Mouse (Mus musculus) thymus, adult 2 months (tissue): ENCODE measurements around the gene Ptgis. TPM values are rescaled to one million over a fixed set of nuclear protein-coding genes. Genes with fewer than 3 reads are reported as not detected.

Experiments
- DNase-seq: peaks from one replicate; pipeline ENCODE4 v3.0.0; 2021
- H3K27ac ChIP-seq: fragments of 200-500 bp; 2 replicates; pipeline ENCODE4 v1.5.1; 2012; ENCODE audit warnings: low read length, control low read depth; ENCODE audit not compliant: control insufficient read depth, insufficient read depth
- H3K27me3 ChIP-seq: fragments of 200-500 bp; 2 replicates; pipeline ENCODE4 v1.6.1; 2012; ENCODE audit warnings: mild to moderate bottlenecking, low read length, moderate library complexity, mixed read lengths; ENCODE audit not compliant: control insufficient read depth, insufficient read depth
- H3K36me3 ChIP-seq: fragments of 200-500 bp; 2 replicates; pipeline ENCODE4 v1.6.1; 2012; ENCODE audit warnings: mild to moderate bottlenecking, low read length, moderate library complexity; ENCODE audit not compliant: control insufficient read depth, insufficient read depth
- H3K4me1 ChIP-seq: fragments of 200-500 bp; replicated peaks from 2 replicates; pipeline ENCODE4 v1.6.1; 2012; ENCODE audit warnings: low read length; ENCODE audit not compliant: control insufficient read depth, insufficient read depth
- H3K4me3 ChIP-seq: fragments of 200-500 bp; 2 replicates; pipeline ENCODE4 v1.5.1; 2012; ENCODE audit warnings: mild to moderate bottlenecking, low read length, control low read depth, moderate library complexity; ENCODE audit not compliant: control insufficient read depth, insufficient read depth
- CTCF ChIP-seq: fragments of 200-500 bp; IDR thresholded peaks from 2 replicates; pipeline ENCODE4 v1.5.1; 2012; ENCODE audit warnings: mild to moderate bottlenecking, control low read depth, low read length, moderate library complexity, borderline replicate concordance; ENCODE audit not compliant: control insufficient read depth, poor library complexity, insufficient read depth; ENCODE audit errors: extremely low read depth
- POLR2A ChIP-seq: fragments of 200-500 bp; IDR thresholded peaks from 2 replicates; pipeline ENCODE4 v1.6.1; 2012; ENCODE audit warnings: mild to moderate bottlenecking, low read length, control low read depth, moderate library complexity; ENCODE audit not compliant: control insufficient read depth, poor library complexity, insufficient read depth; ENCODE audit errors: extremely low read depth
- WGBS: fragments of 180-500 bp; shearing (Covaris S2); methylation state at CpG from one replicate; pipeline ENCODE4 v1.1.7; 2018; 5-methylcytosine and 5-hydroxymethylcytosine counted together
- polyA plus RNA-seq: library from polyadenylated mRNA; depleted of rRNA; stranded (reverse); fragments of >200 nt; gene quantifications from 2 replicates; pipeline ENCODE4 v1.2.3, GENCODE M21; 2012

Ptgis gene
- polyA plus RNA-seq, 1 experiment: 9.9 TPM

DNA sequence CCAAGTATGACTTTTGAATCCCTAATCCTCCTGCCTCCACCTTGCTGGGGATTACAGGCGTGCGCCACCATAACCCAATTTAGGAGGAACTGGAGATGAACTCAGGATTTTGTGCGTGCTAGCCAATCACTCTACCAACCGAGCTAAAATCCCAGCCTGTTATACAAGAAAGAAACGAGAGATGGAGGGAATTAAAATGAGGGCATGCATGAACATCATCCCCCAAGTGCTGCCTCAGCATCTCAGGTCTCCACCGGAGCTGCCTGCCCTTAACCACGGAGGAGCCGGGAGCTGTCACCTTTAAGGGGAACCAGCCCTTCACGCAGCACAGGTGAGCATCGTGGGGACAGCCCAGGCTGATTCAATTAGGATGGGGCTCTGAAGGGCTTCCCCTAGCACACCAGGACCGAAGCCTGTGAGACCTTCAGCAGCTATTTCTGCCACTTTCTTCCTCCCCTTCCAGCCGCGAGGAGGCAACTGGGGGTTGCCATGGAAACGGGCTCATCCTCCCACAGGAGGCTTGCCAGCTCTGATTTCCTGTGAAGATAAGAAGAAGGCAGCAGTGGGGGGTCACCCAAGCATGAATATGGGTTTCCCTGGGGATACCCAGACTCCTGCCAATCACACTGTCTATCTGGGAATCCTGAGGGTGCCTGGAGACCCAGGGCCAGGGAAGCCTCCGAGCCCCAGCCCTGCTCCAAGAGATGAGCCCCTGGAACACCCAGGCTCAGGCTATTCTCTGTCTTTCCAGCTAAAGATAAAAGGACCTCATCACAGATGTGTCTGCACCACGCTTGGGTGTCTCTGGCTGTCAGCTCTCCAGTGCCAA is 38.7 kb downstream of the Ptgis start:
- Histone ChIP-seq H3K4me1 (peaks cover 6% of the 10 kb centered on the region), H3K27me3 (no peaks in the 10 kb centered on the region), H3K27ac (no peak overlapping the region), H3K4me3 (no peak overlapping the region), H3K36me3 (no peaks in the 10 kb centered on the region)
- 49% methylated on average over 16 of the region's 16 CpGs for WGBS
- TF ChIP-seq CTCF (no peak), POLR2A (no peak)
- peak; percentile 20 for DNase-seq

GRCm38 (mm10) chr2:167198660-167199427 is 41.6 kb downstream of the Ptgis start:
- no peaks in the 10 kb centered on the region for H3K36me3 ChIP-seq
- 79% methylated on average over 13 of the region's 13 CpGs for WGBS
- no peaks in the 10 kb centered on the region for H3K27me3 ChIP-seq

DNA sequence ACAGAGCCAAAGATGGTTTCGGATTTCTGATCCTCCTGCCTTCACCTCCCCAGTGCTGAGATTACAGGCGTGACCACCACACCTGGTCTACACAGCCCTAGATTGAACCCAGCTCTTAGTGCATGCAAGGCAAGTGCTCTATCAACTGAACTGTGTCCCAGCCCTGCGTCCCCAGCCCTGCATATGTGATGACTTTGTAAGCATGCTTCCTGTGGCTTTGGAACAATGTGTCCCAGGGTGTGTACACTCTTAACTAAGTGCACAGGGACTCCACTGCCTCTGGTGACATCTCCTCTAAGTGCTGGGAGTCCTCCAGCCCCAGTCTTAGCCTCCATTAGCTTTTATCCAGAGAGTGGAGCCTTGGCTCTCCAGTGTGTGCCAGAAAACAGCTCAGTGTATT is 47.0 kb downstream of the Ptgis start:
- 79% methylated on average over 3 of the region's 3 CpGs for WGBS
- H3K36me3 ChIP-seq: no peaks in the 10 kb centered on the region
- H3K27ac ChIP-seq: no peak overlapping the region
- H3K4me1 ChIP-seq: peaks cover 13% of the 10 kb centered on the region; the same call in 1 of the 2 replicates
- TF ChIP-seq CTCF (no peak), POLR2A (no peak)
- no peak overlapping the region for H3K4me3 ChIP-seq
- DNase-seq: no peak
- peaks cover 12% of the 10 kb centered on the region for H3K27me3 ChIP-seq

More at GRCm38 (mm10) chr2:167198660-167199427, 41.6 kb downstream of the Ptgis start:
- Histone ChIP-seq H3K4me1 (peaks cover 6% of the 10 kb centered on the region), H3K27ac (no peak overlapping the region), H3K4me3 (no peak overlapping the region)
- DNase-seq: no peak
- TF ChIP-seq POLR2A: no peak
- TF ChIP-seq CTCF: no peak

DNA sequence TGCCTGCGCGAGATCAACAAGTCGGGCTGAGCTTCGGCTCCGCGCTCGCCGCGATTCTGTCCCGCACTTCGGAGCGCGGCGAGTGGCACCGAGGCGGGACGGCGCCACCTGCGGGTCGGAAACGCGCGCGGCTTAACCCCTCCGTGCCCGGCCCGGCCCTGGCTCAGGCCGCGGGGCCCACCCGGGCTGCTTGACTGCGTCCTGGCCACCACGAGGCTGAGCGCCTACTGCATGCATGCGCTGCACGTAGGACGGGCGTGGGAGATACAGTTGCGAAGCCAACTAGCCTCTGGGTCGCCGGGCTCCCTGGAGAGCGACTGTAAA is 50.4 kb downstream of the Ptgis start, which contains the start of gene Kcnb1:
Gene Kcnb1, minus strand, starts transcription at position 80 of the 324 bp plus-strand sequence.
- peak; percentile 39 for DNase-seq

GRCm38 (mm10) chr2:167189291-167190075 is 50.9 kb downstream of the Ptgis start:
- TF ChIP-seq POLR2A (no peak), CTCF (no peak; the same call in 1 of the 2 replicates)
- Histone ChIP-seq H3K4me1 (peaks cover 13% of the 10 kb centered on the region; the same call in 1 of the 2 replicates), H3K27me3 (peaks cover 16% of the 10 kb centered on the region), H3K36me3 (no peaks in the 10 kb centered on the region), H3K4me3 (no peak overlapping the region), H3K27ac (no peak overlapping the region)
- no peak for DNase-seq
- 21% methylated on average over 81 of the region's 91 CpGs for WGBS

More for the DNA sequence above, 50.4 kb downstream of the Ptgis start, which contains the start of gene Kcnb1:
- Histone ChIP-seq H3K27ac (no peak within 1 kb of the TSS), H3K4me1 (peaks cover 13% of the 10 kb centered on the region; the same call in 1 of the 2 replicates), H3K4me3 (no peak within 1 kb of the TSS), H3K27me3 (peaks cover 16% of the 10 kb centered on the region), H3K36me3 (no peaks in the 10 kb centered on the region)
- TF ChIP-seq POLR2A: no peak
- peak; percentile 61; the same call in 1 of the 2 replicates for TF ChIP-seq CTCF
- under 1% methylated on average over 41 of the region's 41 CpGs for WGBS
